Mouse (Mus musculus): ENCODE results near the gene Dus1l.

Dus1l gene

DNA sequence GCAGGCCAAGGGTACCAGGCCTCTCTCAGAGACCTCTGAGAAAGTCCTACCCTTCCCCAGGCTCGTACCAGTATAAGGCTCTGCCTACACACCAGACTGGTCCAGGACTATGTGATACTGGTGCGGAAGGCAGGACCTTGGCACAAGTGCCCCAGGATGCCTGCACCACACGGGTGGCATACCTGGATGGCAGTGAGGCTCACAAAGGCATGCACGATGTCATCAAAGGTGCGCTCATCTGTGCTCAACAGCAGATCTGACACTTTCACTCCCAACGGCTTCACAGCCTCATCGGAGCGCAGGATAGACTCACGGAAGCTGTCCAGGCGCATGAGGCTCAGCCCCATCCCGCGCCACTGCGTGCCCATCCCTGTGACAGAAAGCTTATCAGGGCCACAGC is 22.0 kb upstream of the Dus1l start:
- DNase-seq = peak in 1 of 2 experiments; percentile 31

DNA sequence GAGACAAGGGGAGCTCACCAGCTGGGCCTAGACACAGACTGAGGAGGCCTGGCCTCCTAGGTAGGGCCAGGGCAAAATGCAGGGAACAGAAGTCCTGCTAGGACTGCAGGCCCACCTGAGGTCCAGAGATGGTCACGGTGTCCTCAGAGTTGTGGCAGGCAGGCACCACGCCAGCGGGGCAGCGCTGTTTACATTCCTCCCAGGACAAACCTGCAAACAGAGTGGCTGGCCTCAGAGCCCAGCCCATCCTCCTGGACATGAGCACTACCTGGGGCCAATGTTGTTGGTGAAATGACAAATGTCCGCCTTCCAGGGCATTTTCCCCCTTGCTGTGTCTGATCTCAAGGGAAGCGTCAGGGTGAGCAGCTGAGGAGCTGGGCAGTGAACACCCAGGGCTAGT is 21.2 kb upstream of the Dus1l start:
- DNase-seq = no peak

DNA sequence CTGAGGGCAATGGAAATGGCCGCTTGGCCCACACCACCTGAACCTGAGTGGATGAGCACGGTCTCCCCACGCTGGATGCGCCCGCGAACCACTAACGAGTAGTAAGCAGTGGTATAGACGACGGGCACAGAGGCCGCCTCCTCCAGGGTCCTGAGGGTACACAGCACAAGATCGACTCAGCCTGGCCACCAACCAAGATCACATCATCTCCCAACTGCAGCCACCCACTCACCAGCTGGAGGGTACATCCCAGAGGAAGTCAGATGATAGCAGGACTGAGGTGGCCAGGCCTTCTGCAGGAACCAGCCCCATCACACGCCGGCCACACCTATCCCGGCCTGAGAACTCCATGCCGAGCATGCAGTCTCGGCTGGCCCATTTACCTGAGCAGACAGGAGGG is 15.9 kb upstream of the Dus1l start:
- DNase-seq = no peak

DNA sequence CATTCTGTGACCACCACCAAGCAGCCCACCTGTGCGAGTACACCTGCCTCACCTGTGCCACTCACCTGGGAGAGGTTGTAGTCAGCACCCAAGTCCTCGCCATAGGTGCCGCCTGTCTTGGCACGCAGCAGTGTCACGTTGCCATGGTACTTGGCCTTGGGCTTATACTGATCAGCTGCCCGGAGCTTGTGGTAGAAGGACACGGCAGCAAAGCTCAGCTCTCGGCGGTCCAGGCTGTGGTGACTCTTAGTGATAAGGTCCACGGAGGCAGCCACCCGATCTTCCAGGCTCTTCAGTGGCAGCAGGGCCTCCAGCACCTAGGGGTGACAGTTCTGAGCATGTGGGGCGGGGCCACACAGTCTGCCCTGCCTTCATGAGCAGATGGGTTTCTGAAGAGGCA is 11.8 kb upstream of the Dus1l start:
- DNase-seq = no peak

DNA sequence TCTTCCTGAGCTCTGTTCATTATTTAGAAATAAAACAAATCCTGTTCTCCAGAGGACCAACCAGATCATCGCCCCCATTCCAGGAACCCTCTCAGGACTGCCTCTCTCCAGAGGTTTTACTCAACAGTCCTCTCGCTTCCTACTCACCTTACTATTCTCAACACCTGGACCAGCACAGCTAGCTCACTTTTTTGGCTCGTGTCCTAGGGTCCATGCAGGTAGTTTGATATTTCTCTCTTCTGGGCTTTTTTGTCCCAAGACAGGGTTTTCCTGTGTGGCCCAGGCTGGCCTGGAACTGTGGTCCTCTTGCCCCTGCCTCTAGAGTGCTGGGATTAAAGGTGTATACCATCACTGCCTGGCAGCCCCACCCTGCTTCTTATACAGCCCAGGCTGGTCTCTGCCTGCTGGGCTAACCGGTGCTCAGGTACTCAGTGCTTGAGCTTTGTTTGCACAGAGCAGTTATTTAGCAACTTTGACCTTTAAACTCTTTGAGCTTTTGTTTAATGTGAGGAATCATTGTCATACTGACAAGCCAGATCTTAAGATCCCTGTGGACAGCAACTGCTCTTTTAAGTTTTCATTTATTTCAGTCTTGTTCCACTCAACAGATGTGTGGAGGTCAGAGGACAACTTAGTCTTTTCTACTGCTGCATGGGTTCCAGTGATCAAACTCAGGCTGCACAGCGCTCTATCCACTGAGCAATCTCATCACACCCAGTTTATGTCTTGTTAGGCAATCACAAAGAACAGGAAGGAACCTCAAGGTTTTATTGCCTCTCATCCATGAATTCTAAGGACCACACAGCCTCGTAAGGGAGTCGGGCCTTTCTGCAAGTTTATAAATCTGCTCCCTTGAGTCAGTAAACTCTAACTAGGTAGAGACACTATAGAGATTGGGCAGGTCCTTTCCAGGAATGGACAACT is 9.4 kb upstream of the Dus1l start:
- no peak for DNase-seq

DNA sequence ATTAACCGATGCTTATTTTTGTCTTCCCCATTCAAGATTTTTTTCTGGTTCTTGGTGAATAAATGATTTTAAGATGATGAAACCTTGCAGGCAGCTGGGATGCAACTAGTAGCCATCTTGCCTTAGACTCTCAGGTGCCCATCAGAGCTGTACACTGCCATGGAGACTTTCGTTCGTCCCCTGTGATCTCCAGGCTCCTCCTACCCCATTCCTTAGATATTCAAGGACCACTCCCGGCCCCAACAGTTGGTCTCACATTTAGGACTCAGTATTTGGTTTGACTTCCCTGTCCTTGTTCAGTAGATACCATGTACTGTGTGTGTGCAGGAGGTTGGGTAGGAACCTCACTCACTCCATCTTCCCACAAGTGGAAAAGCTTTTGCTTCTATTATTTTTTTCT is 8.6 kb upstream of the Dus1l start:
- no peak for DNase-seq

DNA sequence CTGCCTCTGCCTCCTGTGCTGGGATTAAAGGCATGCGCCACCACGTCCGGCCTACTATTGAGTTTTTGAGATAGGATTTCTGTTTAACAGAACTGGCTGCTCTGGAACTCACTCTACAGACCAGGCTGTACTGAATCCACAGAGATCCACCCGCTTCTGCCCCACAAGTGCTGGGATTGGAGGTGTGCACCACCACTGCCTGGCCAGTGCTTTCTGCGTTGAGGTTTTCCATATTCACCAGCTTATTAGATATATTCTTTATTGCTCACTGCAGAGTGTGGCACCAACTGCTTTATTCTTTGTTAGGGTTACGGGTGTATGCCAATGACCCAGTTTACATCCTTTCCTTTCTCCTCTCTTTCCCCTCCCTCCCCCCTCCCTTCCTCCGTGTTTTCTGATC is 8.1 kb upstream of the Dus1l start:
- DNase-seq = no peak

DNA sequence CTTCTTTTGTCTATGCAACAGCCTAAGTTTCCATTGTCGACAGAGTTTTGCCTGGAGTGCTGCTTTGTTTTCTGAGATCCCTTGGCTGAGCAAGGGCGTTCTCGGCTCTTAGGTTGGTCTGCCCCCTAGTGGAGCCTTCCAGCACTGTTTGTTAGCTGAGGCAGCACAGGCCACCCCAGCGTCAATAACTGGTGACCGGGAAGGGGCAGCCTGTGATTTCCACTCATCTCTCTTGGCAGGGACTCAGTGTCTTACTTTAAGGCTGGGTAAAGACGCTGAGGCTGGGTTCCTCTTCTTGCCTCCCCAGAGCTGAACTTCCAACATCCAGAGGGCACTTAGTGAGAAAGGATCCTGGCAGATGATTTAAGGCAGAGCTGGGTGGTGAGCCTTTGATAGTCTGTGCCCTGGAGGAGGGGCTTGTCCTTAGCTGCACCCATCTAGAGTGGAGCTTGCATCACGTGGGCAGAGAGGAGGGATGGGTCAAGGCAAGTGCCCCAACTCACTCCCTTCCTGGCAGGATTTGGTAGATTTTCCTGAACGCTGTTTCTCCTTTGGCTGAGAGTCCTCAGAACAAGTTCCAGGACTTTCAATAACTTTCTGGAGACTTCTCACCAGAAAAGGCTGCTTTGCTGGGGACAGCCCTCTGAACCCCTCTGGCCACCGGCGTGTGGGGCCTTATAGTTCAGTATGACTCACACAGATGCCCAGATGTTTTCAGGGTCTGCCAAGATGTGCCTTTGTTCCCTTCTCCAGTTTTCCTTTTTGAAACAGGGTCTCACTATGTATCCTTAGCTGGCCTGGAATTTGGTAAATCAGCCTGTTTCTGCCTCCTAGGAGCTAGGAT is 4.1 kb upstream of the Dus1l start:
- peak; percentile 91 to 97 for DNase-seq

DNA sequence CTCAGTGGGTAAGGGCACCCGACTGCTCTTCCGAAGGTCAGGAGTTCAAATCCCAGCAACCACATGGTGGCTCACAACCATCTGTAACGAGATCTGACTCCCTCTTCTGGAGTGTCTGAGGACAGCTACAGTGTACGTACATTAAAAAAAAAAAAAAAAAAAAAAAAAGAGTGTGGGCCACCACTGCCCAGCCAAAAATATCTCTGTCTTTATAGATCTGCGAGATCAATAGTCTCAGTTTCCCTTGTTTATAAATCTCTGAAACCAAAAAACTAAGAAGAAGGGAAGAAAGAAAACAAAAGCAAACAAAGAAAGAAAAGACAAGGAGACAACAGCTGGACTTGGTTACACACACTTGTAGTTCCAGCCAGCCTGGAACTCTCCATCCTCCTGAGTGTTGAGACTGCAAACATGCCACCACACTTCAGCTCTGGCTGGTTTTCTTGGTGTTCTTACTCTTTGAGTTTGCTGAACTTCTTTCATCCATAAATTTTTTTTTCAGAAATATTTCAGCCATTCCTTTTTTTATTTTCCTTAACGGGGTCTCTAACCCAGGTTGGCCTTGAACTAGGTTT is 3.2 kb upstream of the Dus1l start:
- no peak for DNase-seq

DNA sequence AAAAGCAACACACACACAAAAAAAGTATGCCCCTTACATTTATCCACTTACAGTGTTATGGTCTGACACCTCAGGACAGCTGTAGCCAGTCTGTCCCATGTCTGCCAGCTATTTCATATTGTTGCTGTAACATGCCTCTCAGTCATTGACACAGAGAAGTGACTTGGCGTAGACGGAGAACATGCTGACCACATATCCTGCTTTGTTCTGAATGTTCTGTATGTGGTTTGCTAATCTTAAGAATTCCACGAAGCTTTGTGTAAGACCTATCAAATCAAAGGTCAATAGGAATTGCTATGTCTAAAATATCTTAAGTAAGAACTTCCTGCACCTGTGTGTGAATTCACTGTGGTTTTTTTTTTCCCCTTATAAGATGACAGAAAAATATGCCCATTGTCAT is 2.0 kb upstream of the Dus1l start:
- DNase-seq = no peak

DNA sequence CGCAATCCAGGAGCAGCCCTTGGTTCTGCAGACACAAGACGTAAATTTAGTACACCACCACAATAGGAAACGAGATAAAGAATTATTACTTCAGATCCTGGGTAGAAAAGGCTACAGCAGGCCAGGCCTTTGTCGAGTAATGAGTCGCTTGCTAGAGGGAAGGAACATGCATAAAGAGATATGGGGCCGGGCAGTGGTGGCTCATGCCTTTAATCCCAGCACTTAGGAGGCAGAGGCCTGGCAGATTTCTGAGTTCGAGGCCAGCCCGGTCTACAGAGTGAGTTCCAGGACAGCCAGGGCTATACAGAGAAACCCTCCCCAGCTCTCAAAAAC is 377 bp upstream of the Dus1l start:
- DNase-seq = no peak

DNA sequence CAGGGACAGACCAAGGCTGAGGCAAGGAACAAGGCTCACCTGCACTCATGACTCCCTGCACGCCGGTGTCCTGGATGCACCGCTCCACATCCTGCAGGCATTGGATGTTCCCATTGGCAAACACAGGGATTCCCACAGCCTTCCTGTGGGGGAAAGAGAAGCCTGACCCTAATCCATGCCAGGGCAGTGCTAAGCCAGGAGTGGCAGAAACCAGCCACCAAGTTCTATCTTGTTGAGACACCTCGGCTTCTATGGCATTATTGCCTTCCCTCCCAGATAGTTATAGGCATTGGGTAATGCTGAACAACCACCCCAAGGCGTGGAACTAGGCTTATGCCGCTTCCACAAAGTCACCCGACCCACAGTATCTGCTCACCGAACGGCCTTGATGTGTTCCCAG is 3.6 kb downstream of the Dus1l start:
- DNase-seq = no peak

DNA sequence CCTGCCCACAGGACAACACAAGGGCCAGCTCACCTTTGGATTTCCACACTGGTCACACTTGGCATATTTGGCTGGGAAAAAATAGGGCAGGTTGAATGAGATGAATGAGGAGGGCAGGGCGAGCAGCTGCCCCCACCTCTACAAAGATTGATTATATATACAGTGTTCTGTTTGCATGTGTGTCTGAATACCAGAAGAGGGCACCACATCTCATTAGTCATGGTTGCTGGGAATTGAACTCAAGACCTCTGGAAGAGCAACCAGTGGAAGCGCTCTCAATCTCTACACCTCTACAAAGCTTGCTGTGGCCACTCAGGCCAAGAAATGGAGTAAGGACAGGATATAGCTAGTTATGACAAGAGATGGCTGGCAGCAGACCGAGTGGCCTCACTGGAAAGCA is 6.4 kb downstream of the Dus1l start:
- peak in 1 of 2 experiments; percentile 24 for DNase-seq

DNA sequence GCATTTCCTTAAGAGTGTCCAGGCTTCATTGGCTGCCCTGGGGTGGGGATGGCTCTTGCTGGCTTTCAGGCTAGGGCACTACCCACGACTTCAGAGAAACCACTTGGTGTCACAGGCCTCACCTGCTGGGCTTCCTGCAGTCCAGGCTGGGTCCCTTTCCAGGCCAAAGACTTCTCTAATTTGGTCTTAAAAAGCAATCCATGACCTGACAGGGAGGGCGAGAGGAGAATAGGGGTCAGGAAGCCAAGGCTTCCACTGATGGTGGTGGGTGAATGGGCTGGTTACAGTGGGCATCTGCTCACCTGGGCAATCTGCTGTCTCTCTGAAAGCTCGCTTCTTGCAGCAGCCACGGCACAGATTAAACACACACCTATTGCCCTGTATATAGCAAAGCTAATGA is 6.8 kb downstream of the Dus1l start:
- peak in 1 of 2 experiments; percentile 33 for DNase-seq

DNA sequence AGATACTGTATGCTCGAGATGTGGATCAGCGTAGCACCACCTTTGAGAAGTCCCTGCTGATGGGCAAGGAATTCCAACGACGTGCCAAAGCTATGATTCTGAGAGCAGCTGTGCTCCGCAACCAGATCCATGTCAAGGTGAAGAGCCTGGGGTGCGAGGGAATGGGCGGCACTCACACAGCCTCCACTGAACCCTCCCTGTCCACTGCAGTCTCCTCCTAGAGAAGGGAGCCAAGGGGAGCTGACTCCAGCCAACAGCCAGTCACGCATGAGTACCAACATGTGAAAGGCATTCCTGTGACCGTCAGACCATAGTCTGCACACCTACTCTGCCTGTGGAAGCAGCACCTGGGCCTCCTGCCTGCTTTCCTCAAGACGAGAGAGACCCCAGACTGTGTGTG is 7.7 kb downstream of the Dus1l start:
- DNase-seq = peak; percentile 25 to 73

DNA sequence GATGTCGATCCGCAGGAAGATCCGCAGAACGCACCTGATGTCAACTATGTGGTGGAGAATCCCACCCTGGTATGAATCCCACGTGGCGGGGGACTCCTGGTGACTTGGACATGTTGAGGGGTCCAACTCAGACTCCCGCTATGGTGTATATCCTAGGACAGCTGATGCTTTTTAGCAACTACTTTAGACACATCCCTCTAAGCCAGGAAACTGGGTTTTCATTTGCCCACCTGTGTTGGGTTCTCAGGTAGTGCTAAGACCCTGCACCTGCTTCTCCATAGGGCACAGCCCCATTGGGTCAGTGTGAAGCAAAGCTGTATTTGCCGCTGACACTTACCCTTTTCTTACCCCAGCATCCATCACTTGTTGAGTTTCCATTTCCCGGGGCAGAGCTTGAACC is 11.1 kb downstream of the Dus1l start:
- peak in 1 of 2 experiments; percentile 24 for DNase-seq

DNA sequence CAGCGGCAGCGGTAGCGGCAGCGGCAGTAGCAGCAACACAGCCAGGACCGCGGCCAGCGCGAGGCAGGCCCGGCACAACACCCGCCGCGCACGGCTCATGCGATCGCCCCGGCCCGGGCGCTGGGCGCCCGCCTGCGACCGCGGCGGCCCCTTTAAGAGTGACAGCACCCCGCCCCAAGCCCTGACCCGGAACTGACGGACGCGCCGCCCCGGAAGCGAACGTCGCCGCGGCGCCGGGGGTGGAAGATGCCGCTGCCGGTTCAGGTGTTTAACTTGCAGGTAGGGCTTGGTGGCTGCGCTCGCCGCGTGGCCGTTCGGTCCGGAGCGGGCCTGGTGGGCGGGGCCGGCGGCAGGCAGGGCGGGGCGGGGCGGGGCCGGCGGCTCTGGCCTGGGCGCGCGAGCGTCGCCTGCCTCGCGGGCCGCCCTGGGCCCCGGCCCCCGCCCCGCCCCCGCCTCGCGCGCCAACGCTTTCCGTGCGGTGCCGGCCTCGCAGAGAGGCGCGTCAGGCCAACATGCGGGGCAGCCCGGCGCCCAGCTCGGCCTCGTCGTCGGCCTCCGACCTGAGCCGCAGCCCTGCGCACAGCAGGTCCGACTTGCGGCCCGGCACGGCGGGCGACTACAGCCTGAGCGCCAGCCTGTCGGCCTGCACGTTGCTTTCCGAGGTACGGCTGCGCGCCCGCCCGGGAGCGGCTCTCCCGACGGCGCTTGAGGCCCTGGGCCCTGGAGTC is 12.0 kb downstream of the Dus1l start, which contains the start of the genes Rfng and Gps1:
Gene Rfng, minus strand, starts transcription at position 144 of the 728 bp plus-strand sequence.
Gene Gps1, plus strand, starts transcription at position 209 of the 728 bp plus-strand sequence.
- DNase-seq = peak; percentile 85 to 93

DNA sequence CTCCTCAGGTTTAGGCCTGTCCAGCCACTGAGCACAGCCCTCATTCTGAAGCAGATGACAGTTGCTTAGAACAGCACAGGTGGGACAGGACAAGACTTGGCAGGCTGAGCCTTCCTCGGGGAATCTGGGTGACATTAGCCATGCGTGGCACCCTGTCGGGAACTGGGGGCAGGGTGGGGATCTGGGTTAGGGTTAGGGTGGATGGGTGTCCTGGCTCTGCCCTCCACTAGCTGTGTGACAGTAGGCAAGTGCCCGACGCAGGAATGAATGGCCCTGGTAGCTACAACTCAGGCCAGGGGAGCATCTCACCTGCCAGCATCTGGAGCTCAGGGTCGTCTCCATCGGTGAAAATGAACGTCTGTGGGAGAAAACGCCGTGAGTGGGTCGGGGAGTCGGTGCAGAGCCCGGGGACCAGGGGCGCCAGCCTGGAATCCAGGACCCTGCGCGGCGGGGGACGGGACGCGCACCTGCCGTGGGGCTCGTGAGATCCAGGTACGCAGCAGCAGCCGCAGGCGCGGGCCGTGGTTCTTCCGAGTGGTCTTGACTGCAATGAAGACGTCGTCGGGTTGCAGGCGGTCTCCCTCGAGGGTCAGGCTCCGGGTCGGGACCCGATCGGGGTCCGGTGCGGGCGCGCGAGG is 12.7 kb downstream of the Dus1l start:
- DNase-seq = peak in 1 of 2 experiments; percentile 52

DNA sequence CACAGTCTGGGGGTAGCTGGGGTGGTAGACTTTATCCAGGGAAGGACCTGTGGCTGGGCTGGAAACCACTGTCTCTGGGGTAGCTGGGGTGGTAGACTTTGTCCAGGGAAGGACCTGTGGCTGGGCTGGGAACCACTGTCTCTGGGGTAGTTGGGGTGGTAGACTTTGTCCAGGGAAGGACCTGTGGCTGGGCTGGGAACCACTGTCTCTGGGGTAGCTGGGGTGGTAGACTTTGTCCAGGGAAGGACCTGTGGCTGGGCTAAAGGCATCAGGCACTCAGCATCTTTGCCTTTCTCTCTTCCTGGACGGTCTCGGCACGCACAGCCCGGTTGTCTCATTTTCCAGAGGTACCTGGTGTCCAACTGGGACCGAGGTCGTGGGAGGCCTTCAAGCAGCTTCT is 14.8 kb downstream of the Dus1l start:
- DNase-seq = peak in 1 of 2 experiments; percentile 72

DNA sequence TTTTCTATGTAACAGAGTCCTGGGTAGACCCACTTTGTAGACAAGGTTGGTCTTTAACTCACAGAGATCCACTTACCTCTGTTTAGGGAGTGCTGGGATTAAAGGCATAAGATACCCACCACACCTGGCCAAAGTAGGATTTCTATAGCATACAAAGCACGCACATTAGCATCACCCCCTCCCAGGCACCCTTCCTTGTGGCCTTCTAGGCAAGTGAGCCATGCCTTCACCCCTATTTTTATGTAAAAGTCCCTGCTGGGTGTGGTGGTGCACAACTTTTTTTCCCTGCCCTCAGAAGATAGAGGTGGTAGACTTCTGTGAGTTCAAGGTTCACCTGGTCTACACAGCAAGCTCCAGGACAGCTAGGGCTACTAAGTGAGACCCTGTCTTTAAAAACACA is 16.3 kb downstream of the Dus1l start:
- no peak for DNase-seq

DNA sequence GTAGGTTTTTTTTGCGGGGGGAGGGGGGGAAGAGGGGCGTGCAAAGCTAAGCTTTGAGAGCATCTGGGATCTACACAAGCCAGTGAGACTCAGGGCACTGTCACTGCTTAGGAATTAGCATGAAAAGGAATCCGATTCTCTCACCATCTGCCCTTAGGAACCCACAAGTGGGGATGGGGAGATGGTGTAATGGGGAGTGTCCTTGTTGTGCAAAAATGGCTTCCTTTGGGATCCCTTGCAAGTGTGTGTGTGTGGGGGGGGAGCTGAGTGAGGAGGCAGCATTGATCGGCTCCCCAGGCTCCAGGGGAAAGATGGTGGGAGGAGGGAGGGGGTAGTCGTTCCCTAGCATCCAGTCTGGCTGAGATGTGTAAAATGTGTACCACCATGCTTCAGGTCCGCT is 19.1 kb downstream of the Dus1l start:
- peak in 1 of 2 experiments; percentile 6 for DNase-seq

DNA sequence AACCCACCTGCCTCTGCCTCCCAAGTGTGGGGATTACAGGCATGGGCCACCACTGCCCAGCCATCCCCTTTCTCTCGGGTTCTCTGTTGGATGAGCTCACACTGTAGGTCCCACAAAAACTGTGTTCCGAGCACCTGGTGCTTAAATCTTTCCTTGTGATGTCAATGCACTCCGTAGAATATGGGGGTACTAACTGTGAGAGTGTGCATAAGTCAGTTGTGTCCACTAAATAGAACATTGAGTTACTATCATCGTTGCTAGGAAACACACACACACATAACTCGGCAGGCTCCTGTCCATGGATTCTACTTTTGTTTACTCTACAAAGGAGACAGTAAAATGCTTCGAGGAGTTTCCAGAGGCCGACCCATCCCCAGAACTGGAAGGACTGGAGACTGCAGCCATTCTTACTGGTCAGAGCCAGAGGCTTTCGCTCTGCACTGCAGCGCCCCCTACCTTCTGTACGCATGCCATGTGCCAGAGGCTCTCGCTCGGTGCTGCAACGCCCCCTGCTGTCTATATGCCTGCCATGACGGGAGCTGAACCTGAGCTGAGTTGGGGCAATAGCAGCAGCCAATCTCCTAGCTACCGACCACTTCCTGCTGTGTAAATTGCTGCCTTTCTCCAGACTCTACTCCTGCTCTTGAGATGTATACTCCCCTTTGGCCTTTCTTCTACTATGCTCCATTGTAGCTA is 20.3 kb downstream of the Dus1l start:
- DNase-seq = peak; percentile 94 to 98
